Mouse (Mus musculus): ENCODE measurements around the gene Stim1.

DNA sequence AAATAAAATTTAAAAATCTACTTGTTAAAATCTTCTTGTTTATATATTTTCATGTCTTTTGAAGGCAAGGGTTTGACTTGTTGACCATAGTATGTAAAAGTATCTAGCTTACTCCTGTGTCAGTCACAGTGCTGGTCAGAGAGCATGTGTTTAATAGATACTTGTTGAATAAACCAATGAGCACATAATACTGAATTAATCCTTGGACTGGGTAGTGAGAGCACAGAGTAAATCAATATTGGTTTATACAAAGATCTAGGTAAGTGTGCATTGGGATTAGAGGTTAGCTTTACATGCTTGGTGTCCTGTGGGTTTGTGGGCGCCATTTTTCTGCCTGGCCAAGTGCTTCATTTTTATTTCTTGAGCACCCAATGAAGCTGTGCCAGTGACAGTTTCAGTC is 13.8 kb downstream of the Stim1 start:
- TF ChIP-seq MAX (IDR thresholded peaks at IDR 0.05; ENCODE audit: low read depth): no peak
- no peak for TF ChIP-seq TCF12 (IDR thresholded peaks at IDR 0.05; ENCODE audit: insufficient read depth, poor library complexity, severe bottlenecking)
- TF ChIP-seq POLR2A (IDR thresholded peaks at IDR 0.05; ENCODE audit: insufficient read length, low read depth): no peak
- no peak for TF ChIP-seq USF1 (IDR thresholded peaks at IDR 0.05; ENCODE audit: low read depth)
- no peak for TF ChIP-seq POLR2AphosphoS2 (IDR thresholded peaks at IDR 0.05; ENCODE audit: insufficient read length, low read depth)
- no peak for TF ChIP-seq E2F4 (IDR thresholded peaks at IDR 0.05; ENCODE audit: insufficient read depth)
- no peak for TF ChIP-seq SRF (IDR thresholded peaks at IDR 0.05; ENCODE audit: control insufficient read depth, insufficient read length, low read depth)

Measured in myocyte (in vitro differentiated cells).